Mouse (Mus musculus) forebrain, embryonic 15.5 days (tissue): ENCODE results near the gene Dnaaf1. TPM values are rescaled to one million over a fixed set of nuclear protein-coding genes. Genes with fewer than 3 reads are reported as not detected.

ENCODE experiments used
- ATAC-seq: fragments of 200-750 bp; cut with Nextera tagmentation; replicated peaks from 2 replicates; pipeline ENCODE4 v1.8.0; 2017; ENCODE audit warnings: mild to moderate bottlenecking, moderate TSS enrichment, moderate library complexity
- H3K27ac ChIP-seq: fragments of 300-500 bp; sonication (generic); replicated peaks from 2 replicates; pipeline ENCODE4 v1.5.1; 2015; ENCODE audit warnings: mild to moderate bottlenecking, inconsistent platforms
- H3K27me3 ChIP-seq: fragments of 300-500 bp; sonication (generic); 2 replicates; pipeline ENCODE4 v1.6.1; 2015; ENCODE audit warnings: inconsistent platforms
- H3K36me3 ChIP-seq: fragments of 300-500 bp; sonication (generic); 2 replicates; pipeline ENCODE4 v1.6.1; 2015; ENCODE audit warnings: mild to moderate bottlenecking, inconsistent platforms
- H3K4me1 ChIP-seq: fragments of 300-500 bp; sonication (generic); 2 replicates; pipeline ENCODE4 v1.6.1; 2015; ENCODE audit warnings: inconsistent platforms
- H3K4me2 ChIP-seq: fragments of 300-500 bp; sonication (generic); replicated peaks from 2 replicates; pipeline ENCODE4 v1.6.1; 2015; ENCODE audit warnings: mild to moderate bottlenecking, inconsistent platforms
- H3K4me3 ChIP-seq: fragments of 300-500 bp; sonication (generic); 2 replicates; pipeline ENCODE4 v1.5.1; 2015; ENCODE audit warnings: mild to moderate bottlenecking, inconsistent platforms
- H3K9ac ChIP-seq: fragments of 300-500 bp; sonication (generic); replicated peaks from 2 replicates; pipeline ENCODE4 v1.6.1; 2015; ENCODE audit warnings: mild to moderate bottlenecking, inconsistent platforms
- H3K9me3 ChIP-seq: fragments of 300-500 bp; sonication (generic); 2 replicates; pipeline ENCODE4 v1.6.1; 2016; ENCODE audit warnings: inconsistent platforms
- WGBS: fragments of 180-500 bp; shearing (Covaris S2); methylation state at CpG from one replicate; pipeline ENCODE4 v1.1.7; 2015; ENCODE audit warnings: mixed read lengths; 5-methylcytosine and 5-hydroxymethylcytosine counted together
- polyA plus RNA-seq: library from polyadenylated mRNA; unstranded; fragments of >200 nt; fragmentation: Nextera tagmentation; extraction: Ambion mirVana; gene quantifications from 2 replicates; pipeline ENCODE4 v1.2.1, GENCODE M21; 2015

Dnaaf1 gene
- polyA plus RNA-seq, 1 experiment from 2014 or later: 0.51 TPM

GRCm38 (mm10) chr8:119579096-119579495, 4.1 kb downstream of the Dnaaf1 start:
- Histone ChIP-seq H3K36me3 (no peaks in the 10 kb centered on the region), H3K4me1 (peaks cover 6% of the 10 kb centered on the region), H3K9ac (no peak overlapping the region), H3K27me3 (peaks cover 15% of the 10 kb centered on the region; the same call in 1 of the 2 replicates), H3K4me2 (no peak overlapping the region), H3K4me3 (no peak overlapping the region), H3K9me3 (no peaks in the 10 kb centered on the region), H3K27ac (no peak overlapping the region)
- no peak for ATAC-seq
- 45% methylated on average over 13 of the region's 13 CpGs for WGBS

DNA sequence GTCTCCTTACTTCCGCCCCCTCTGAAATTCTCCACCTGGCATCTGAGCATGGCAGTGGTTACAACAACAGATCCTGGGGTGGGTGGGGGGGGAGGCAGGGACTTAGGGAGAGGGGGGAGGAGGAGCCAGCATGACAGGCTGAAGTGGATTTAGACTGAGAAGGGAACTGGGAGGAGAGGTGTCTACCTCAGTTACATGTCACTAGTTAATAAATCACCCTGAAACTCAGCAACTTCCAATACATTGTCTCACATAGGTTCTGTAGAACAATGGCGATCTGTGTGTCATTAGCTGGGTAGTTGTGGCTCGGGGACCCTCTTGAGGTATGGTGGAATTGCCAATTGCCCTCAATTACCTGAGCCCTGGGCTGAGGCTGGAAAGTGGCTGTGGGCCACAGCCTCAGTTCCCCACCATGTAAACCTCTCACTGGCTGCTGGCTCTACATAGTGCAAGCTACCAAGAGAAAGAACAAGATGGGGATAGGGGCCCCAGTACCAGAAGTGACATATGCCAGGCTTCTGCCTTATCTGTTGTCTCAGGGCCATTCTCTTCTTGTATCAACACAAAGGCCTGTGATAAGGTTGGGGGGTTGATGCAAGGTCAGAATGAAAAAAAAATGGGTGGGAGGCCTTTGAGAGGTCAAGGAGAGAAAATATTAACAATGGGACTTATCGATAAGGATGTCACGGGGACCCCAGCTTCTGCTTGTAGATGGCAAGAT, 5.6 kb downstream of the Dnaaf1 start:
- H3K4me3 ChIP-seq: no peak overlapping the region
- H3K4me1 ChIP-seq: no peaks in the 10 kb centered on the region
- WGBS: 87% methylated on average over 5 of the region's 5 CpGs
- H3K27ac ChIP-seq: no peak overlapping the region
- H3K9ac ChIP-seq: no peak overlapping the region
- no peak overlapping the region for H3K4me2 ChIP-seq
- ATAC-seq: no peak
- no peaks in the 10 kb centered on the region for H3K36me3 ChIP-seq
- H3K27me3 ChIP-seq: peaks cover 15% of the 10 kb centered on the region; the same call in 1 of the 2 replicates
- no peaks in the 10 kb centered on the region for H3K9me3 ChIP-seq

GRCm38 (mm10) chr8:119585901-119586300, 10.9 kb downstream of the Dnaaf1 start:
- H3K4me2 ChIP-seq: peak overlapping the region; percentile 44
- H3K9ac ChIP-seq: peak overlapping the region; percentile 32; the same call in 1 of the 2 replicates
- H3K9me3 ChIP-seq: no peaks in the 10 kb centered on the region
- no peak for ATAC-seq
- 27% methylated on average over 17 of the region's 24 CpGs for whole genome bisulfite sequencing
- no peaks in the 10 kb centered on the region for H3K36me3 ChIP-seq
- H3K27ac ChIP-seq: no peak overlapping the region
- H3K4me1 ChIP-seq: no peaks in the 10 kb centered on the region
- H3K27me3 ChIP-seq: no peaks in the 10 kb centered on the region
- peak overlapping the region; percentile 30 for H3K4me3 ChIP-seq

GRCm38 (mm10) chr8:119588321-119588720, 13.3 kb downstream of the Dnaaf1 start:
- Histone ChIP-seq H3K4me2 (no peak overlapping the region), H3K27ac (no peak overlapping the region), H3K4me1 (no peaks in the 10 kb centered on the region), H3K9ac (no peak overlapping the region), H3K4me3 (no peak overlapping the region), H3K27me3 (no peaks in the 10 kb centered on the region), H3K9me3 (no peaks in the 10 kb centered on the region), H3K36me3 (no peaks in the 10 kb centered on the region)
- ATAC-seq: no peak
- WGBS: 67% methylated on average over 4 of the region's 4 CpGs

DNA sequence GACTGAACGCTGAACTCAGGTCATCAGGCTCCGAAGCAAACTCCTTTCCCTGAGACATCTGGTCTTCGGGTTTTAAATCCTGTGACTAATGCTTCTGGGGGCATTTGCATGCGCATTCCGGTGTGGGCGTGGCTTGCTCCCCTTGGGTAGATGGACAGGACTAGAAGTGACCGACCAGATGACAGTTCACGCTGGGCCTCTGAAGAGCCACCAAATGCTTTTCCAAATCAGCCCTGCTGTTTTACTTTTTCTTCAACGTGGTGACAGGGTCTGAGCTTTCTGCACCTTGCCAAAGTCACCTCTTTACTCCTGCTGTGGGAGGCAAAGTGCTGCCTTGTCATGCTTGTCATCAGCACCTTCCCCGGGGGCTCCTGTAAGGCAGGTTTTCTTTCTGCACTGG, 13.8 kb downstream of the Dnaaf1 start:
- Histone ChIP-seq H3K4me3 (no peak overlapping the region), H3K36me3 (no peaks in the 10 kb centered on the region), H3K27me3 (no peaks in the 10 kb centered on the region), H3K27ac (no peak overlapping the region), H3K4me2 (no peak overlapping the region), H3K4me1 (no peaks in the 10 kb centered on the region), H3K9me3 (no peaks in the 10 kb centered on the region), H3K9ac (no peak overlapping the region)
- WGBS: 36% methylated on average over 10 of the region's 10 CpGs
- ATAC-seq: no peak

GRCm38 (mm10) chr8:119590348-119590747, 15.3 kb downstream of the Dnaaf1 start:
- ATAC-seq: no peak
- Histone ChIP-seq H3K36me3 (no peaks in the 10 kb centered on the region), H3K27me3 (no peaks in the 10 kb centered on the region), H3K27ac (no peak overlapping the region), H3K4me1 (no peaks in the 10 kb centered on the region), H3K4me3 (no peak overlapping the region), H3K9ac (no peak overlapping the region), H3K4me2 (no peak overlapping the region), H3K9me3 (no peaks in the 10 kb centered on the region)
- 82% methylated on average over 14 of the region's 14 CpGs for WGBS

DNA sequence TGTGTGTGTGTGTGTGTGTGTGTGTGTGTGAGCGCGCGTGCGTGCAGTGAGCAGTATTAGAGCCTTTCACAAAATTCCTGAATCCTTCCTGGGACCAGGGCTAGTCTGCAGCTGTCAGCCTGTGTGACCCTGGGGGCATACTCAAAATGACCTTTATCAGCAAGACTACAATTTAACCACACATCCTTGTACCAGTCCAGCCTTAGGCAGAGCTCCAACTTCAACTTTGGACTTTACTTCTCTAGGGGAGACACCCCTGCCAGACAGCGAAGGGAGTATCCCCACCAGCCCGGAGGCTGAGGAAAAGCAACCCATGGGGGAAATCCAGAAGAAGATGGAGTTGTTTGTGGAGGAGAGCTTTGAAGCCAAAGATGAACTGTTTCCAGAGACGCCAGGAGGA, 16.4 kb downstream of the Dnaaf1 start:
- ATAC-seq: no peak

DNA sequence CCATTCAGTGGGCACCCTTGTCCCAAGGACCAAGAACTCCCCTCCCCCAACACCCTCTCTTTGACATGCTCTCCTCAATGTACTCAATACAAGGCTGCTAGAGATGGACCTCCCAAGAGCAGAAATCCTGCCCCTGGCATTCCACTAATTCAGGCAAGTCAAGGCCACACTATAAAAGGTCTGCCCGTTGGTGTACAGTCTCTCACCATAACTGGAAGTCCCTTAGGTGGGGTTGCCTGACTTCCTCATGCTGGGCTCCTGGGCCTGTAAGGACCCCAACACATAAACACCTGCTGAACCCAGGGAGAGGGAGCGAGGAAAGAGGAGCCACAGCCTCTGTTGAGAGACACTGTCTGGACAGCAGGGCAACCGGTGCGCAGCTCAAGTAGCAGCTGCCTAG, 28.7 kb downstream of the Dnaaf1 start:
- Histone ChIP-seq H3K4me2 (peak overlapping the region; percentile 85), H3K36me3 (peaks cover 34% of the 10 kb centered on the region), H3K27ac (no peak overlapping the region), H3K4me1 (peaks cover 15% of the 10 kb centered on the region), H3K4me3 (peak overlapping the region; percentile 92), H3K27me3 (no peaks in the 10 kb centered on the region), H3K9me3 (no peaks in the 10 kb centered on the region), H3K9ac (peak overlapping the region; percentile 74)
- no peak for ATAC-seq
- 88% methylated on average over 4 of the region's 4 CpGs for WGBS

More for the DNA sequence above, 16.4 kb downstream of the Dnaaf1 start:
- H3K9ac ChIP-seq: no peak overlapping the region
- no peaks in the 10 kb centered on the region; the same call in 1 of the 2 replicates for H3K36me3 ChIP-seq
- H3K4me1 ChIP-seq: no peaks in the 10 kb centered on the region
- H3K4me2 ChIP-seq: no peak overlapping the region
- 92% methylated on average over 7 of the region's 7 CpGs for WGBS
- H3K27ac ChIP-seq: no peak overlapping the region
- H3K4me3 ChIP-seq: no peak overlapping the region
- no peaks in the 10 kb centered on the region for H3K27me3 ChIP-seq
- H3K9me3 ChIP-seq: no peaks in the 10 kb centered on the region

DNA sequence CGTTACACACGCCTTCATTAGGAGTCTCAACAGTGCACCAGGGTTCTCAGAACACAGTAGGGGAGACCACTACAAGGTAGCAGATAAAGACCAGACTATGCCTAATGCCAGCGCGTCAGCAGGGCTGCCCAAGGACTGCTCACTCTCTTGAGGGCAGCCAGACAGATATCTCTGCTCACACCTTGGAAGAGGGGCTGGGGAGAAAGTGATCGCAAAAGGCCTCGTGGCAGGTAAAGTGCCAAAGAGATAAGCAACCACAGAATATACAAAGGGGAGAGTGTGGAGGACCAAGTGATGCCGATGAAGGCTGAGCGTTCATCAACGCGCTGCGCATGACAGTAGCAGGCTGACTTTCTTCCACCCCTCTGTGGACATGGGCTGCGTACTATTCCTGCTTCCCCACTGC, 29.4 kb downstream of the Dnaaf1 start:
- 39% methylated on average over 12 of the region's 12 CpGs for WGBS
- Histone ChIP-seq H3K4me3 (peak overlapping the region; percentile 92), H3K9ac (peak overlapping the region; percentile 74), H3K9me3 (no peaks in the 10 kb centered on the region), H3K27me3 (no peaks in the 10 kb centered on the region), H3K36me3 (peaks cover 28% of the 10 kb centered on the region), H3K4me2 (peak overlapping the region; percentile 85), H3K4me1 (peaks cover 15% of the 10 kb centered on the region), H3K27ac (0 out of 2 replicates have a peak overlapping the region, but pooled peaks have one; percentile 60)
- ATAC-seq: no peak

- Histone ChIP-seq H3K9me3 (no peaks in the 10 kb centered on the region), H3K36me3 (peaks cover 25% of the 10 kb centered on the region), H3K4me1 (peaks cover 15% of the 10 kb centered on the region), H3K4me3 (peak within 1 kb of the TSS; percentile 92), H3K27me3 (no peaks in the 10 kb centered on the region), H3K9ac (peak within 1 kb of the TSS; percentile 74), H3K4me2 (peak within 1 kb of the TSS; percentile 85), H3K27ac (peak within 1 kb of the TSS; percentile 60)
- WGBS: under 1% methylated on average over 23 of the region's 23 CpGs
- peak; percentile 82 for ATAC-seq
Measured at GRCm38 (mm10) chr8:119604996-119605395, 30.0 kb downstream of the Dnaaf1 start, which contains the start of gene Taf1c. Taf1c (minus strand) TSS chr8:119605222.

- Histone ChIP-seq H3K4me2 (no peak overlapping the region), H3K27ac (no peak overlapping the region), H3K9ac (no peak overlapping the region), H3K9me3 (no peaks in the 10 kb centered on the region), H3K27me3 (no peaks in the 10 kb centered on the region), H3K36me3 (peaks cover 14% of the 10 kb centered on the region), H3K4me1 (peaks cover 15% of the 10 kb centered on the region), H3K4me3 (no peak overlapping the region)
- no peak for ATAC-seq
- 85% methylated on average over 2 of the region's 2 CpGs for WGBS
Measured at GRCm38 (mm10) chr8:119606224-119606623, 31.2 kb downstream of the Dnaaf1 start.

DNA sequence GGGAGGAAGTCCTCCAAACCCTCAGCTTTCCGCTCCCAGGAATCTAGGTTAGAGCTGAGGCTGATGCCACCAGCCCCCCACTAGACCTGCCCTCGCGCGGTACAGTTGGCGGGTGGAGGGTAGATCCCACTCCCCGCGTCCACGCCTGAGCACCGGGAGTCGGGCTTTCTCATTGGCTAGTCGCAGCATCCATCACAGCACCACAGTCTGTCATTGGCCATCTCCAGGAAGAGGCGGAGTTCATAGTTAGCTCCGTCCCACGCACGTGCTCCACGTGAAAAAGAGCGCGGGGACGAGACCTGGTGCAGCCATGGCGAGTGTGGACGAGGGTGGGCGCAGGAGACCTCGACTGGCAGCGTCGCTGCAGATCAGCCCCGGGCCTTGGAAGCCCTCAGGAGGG, 37.4 kb downstream of the Dnaaf1 start, which contains the start of gene Adad2:
Gene Adad2 (plus strand): TSS at position 277 of the 400 bp plus-strand sequence.
- Histone ChIP-seq H3K27me3 (no peaks in the 10 kb centered on the region), H3K4me1 (no peaks in the 10 kb centered on the region), H3K9ac (no peak within 1 kb of the TSS), H3K4me3 (no peak within 1 kb of the TSS), H3K36me3 (no peaks in the 10 kb centered on the region), H3K9me3 (no peaks in the 10 kb centered on the region), H3K4me2 (no peak within 1 kb of the TSS), H3K27ac (no peak within 1 kb of the TSS)
- 85% methylated on average over 26 of the region's 26 CpGs for WGBS
- no peak for ATAC-seq
